Mouse (Mus musculus): ENCODE measurements around the gene Fchsd2. TPM values are rescaled to one million over a fixed set of nuclear protein-coding genes. Genes with fewer than 3 reads are reported as not detected.
A peak's percentile ranks its signal among the peaks of the same experiment; 100 is the strongest.

Gene Fchsd2
- polyA plus RNA-seq, 2 experiments: 3.1 to 3.3 TPM

GRCm38 (mm10) chr7:101284504-101284903, 191.8 kb downstream of the Fchsd2 start:
- Histone ChIP-seq H3K4me1 (replicated peaks; ENCODE audit: control insufficient read depth in 2 of 2, insufficient read depth in 2 of 2, low read length in 1 of 2) (no peaks in the 10 kb centered on the region), H3K9me3 (ENCODE audit: control insufficient read depth, low read length) (no peaks in the 10 kb centered on the region), H3K27ac (no peak overlapping the region), H3K4me2 (ENCODE audit: low read depth) (no peak overlapping the region), H3K36me3 (replicated peaks; ENCODE audit: control insufficient read depth, insufficient read depth, low read depth) (no peaks in the 10 kb centered on the region), H3K9ac (replicated peaks) (no peak overlapping the region), H3K4me3 (ENCODE audit: insufficient read depth in 1 of 2, low read depth in 2 of 2, low read length in 2 of 2) (no peak overlapping the region), H3K27me3 (ENCODE audit: control insufficient read depth, insufficient read depth, low read length) (no peaks in the 10 kb centered on the region)
- DNase-seq (ENCODE audit: low read depth in 3 of 3, low spot score in 3 of 3): no peak
- TF ChIP-seq EP300 (IDR thresholded peaks at IDR 0.05; ENCODE audit: low read depth) (no peak), CTCF (IDR thresholded peaks at IDR 0.05; ENCODE audit: low read depth) (no peak)
- WGBS (ENCODE audit: insufficient replicate concordance): 68% methylated on average over 1 of the region's 1 CpGs
- no peak for ATAC-seq (ENCODE audit: insufficient read depth)

DNA sequence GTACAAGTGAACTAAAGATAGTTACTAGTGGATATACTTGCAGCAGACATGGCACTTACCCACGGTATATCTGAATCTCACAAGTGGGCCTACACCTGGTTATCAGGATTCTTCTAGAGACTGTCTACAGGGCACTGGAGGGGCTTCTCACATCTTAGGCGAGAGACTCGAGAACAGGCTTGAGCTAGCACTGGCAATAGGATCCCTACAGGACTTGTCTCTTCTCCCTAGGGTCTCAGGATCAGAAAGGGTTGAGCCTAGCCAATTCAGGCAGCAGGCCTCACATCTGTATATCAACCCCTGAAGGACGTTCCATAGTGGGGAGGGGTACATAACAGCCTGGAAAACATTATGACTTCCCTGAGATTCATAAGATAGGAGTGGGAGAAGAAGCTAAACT, 194.2 kb downstream of the Fchsd2 start:
- H3K4me2 ChIP-seq (ENCODE audit: low read depth): no peak overlapping the region

DNA sequence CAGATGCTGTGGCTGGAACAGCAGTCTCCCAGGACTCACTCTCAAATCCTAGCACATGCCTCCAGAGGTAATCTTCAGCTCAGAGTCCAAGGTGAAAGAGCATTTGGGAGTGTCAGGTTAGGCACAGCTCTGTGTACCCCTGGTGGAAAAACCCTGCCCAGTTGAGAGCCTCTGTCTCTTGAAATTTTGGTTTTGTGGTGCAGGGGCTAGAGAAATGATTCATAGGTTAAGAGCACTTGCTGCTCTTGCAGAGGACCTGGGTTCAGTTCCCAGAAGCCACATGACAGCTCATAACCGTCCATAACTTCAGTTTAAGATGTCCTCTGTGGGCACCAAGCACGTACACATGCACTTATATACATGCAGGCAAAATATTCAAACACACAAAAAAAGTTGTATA, 195.2 kb downstream of the Fchsd2 start:
- 56% methylated on average over 2 of the region's 2 CpGs for WGBS (ENCODE audit: insufficient replicate concordance)
- H3K9me3 ChIP-seq (ENCODE audit: control insufficient read depth, low read length): no peaks in the 10 kb centered on the region
- DNase-seq (ENCODE audit: low read depth in 3 of 3, low spot score in 3 of 3): no peak
- H3K27ac ChIP-seq: no peak overlapping the region
- no peaks in the 10 kb centered on the region for H3K4me1 ChIP-seq (replicated peaks; ENCODE audit: control insufficient read depth in 2 of 2, insufficient read depth in 2 of 2, low read length in 1 of 2)
- H3K9ac ChIP-seq (replicated peaks): no peak overlapping the region
- no peak overlapping the region for H3K4me3 ChIP-seq (ENCODE audit: insufficient read depth in 1 of 2, low read depth in 2 of 2, low read length in 2 of 2)
- no peaks in the 10 kb centered on the region for H3K36me3 ChIP-seq (replicated peaks; ENCODE audit: control insufficient read depth, insufficient read depth, low read depth)
- ATAC-seq (ENCODE audit: insufficient read depth): no peak
- no peak overlapping the region for H3K4me2 ChIP-seq (ENCODE audit: low read depth)
- no peak for TF ChIP-seq EP300 (IDR thresholded peaks at IDR 0.05; ENCODE audit: low read depth)
- TF ChIP-seq CTCF (IDR thresholded peaks at IDR 0.05; ENCODE audit: low read depth): no peak
- no peaks in the 10 kb centered on the region for H3K27me3 ChIP-seq (ENCODE audit: control insufficient read depth, insufficient read depth, low read length)

More for the DNA sequence above, 194.2 kb downstream of the Fchsd2 start:
- H3K27ac ChIP-seq: no peak overlapping the region
- no peaks in the 10 kb centered on the region for H3K9me3 ChIP-seq (ENCODE audit: control insufficient read depth, low read length)
- H3K4me3 ChIP-seq (ENCODE audit: insufficient read depth in 1 of 2, low read depth in 2 of 2, low read length in 2 of 2): no peak overlapping the region
- DNase-seq (ENCODE audit: low read depth in 3 of 3, low spot score in 3 of 3): no peak
- no peaks in the 10 kb centered on the region for H3K27me3 ChIP-seq (ENCODE audit: control insufficient read depth, insufficient read depth, low read length)
- WGBS (ENCODE audit: insufficient replicate concordance): 67% methylated on average over 4 of the region's 4 CpGs
- H3K4me1 ChIP-seq (replicated peaks; ENCODE audit: control insufficient read depth in 2 of 2, insufficient read depth in 2 of 2, low read length in 1 of 2): no peaks in the 10 kb centered on the region
- ATAC-seq (ENCODE audit: insufficient read depth): no peak
- H3K36me3 ChIP-seq (replicated peaks; ENCODE audit: control insufficient read depth, insufficient read depth, low read depth): no peaks in the 10 kb centered on the region
- no peak for TF ChIP-seq CTCF (IDR thresholded peaks at IDR 0.05; ENCODE audit: low read depth)
- no peak for TF ChIP-seq EP300 (IDR thresholded peaks at IDR 0.05; ENCODE audit: low read depth)
- H3K9ac ChIP-seq (replicated peaks): no peak overlapping the region

- Histone ChIP-seq H3K4me2 (ENCODE audit: low read depth) (no peak overlapping the region), H3K4me3 (ENCODE audit: insufficient read depth in 1 of 2, low read depth in 2 of 2, low read length in 2 of 2) (no peak overlapping the region), H3K27ac (no peak overlapping the region), H3K9me3 (ENCODE audit: control insufficient read depth, low read length) (no peaks in the 10 kb centered on the region), H3K36me3 (replicated peaks; ENCODE audit: control insufficient read depth, insufficient read depth, low read depth) (no peaks in the 10 kb centered on the region), H3K4me1 (replicated peaks; ENCODE audit: control insufficient read depth in 2 of 2, insufficient read depth in 2 of 2, low read length in 1 of 2) (no peaks in the 10 kb centered on the region), H3K27me3 (ENCODE audit: control insufficient read depth, insufficient read depth, low read length) (no peaks in the 10 kb centered on the region), H3K9ac (replicated peaks) (no peak overlapping the region)
- DNase-seq (ENCODE audit: low read depth in 3 of 3, low spot score in 3 of 3) (no peak), ATAC-seq (ENCODE audit: insufficient read depth) (no peak)
- TF ChIP-seq CTCF (IDR thresholded peaks at IDR 0.05; ENCODE audit: low read depth): peak; percentile 84
- no peak for TF ChIP-seq EP300 (IDR thresholded peaks at IDR 0.05; ENCODE audit: low read depth)
- WGBS (ENCODE audit: insufficient replicate concordance): 28% methylated on average over 4 of the region's 4 CpGs
Observed at GRCm38 (mm10) chr7:101288436-101288835, 195.8 kb downstream of the Fchsd2 start.

DNA sequence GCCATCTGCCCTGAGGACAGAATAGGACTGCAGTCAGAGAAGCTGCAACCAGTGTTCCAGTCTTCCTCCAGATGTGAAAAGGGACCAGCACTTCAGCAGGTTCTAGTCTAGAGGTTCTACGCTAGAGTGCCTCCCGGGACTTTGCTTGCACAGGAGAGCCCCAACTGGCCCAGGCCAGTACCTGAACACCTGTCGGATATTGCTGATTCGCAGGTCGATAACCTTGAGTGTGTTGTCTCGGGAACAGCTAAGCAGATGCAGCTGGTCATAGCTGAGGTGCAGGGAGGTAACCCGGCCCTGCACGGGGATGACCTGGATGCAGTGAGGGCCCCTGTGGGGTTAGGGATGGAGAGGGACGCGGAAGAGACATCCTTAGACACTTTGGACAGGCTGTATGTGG, 197.7 kb downstream of the Fchsd2 start:
- Histone ChIP-seq H3K9me3 (ENCODE audit: control insufficient read depth, low read length) (no peaks in the 10 kb centered on the region), H3K27me3 (ENCODE audit: control insufficient read depth, insufficient read depth, low read length) (no peaks in the 10 kb centered on the region), H3K9ac (replicated peaks) (no peak overlapping the region), H3K4me1 (replicated peaks; ENCODE audit: control insufficient read depth in 2 of 2, insufficient read depth in 2 of 2, low read length in 1 of 2) (no peaks in the 10 kb centered on the region), H3K36me3 (replicated peaks; ENCODE audit: control insufficient read depth, insufficient read depth, low read depth) (no peaks in the 10 kb centered on the region), H3K4me3 (ENCODE audit: insufficient read depth in 1 of 2, low read depth in 2 of 2, low read length in 2 of 2) (no peak overlapping the region), H3K27ac (no peak overlapping the region), H3K4me2 (ENCODE audit: low read depth) (no peak overlapping the region)
- no peak for DNase-seq (ENCODE audit: low read depth in 3 of 3, low spot score in 3 of 3)
- no peak for ATAC-seq (ENCODE audit: insufficient read depth)
- TF ChIP-seq CTCF (IDR thresholded peaks at IDR 0.05; ENCODE audit: low read depth) (no peak), EP300 (IDR thresholded peaks at IDR 0.05; ENCODE audit: low read depth) (no peak)
- 83% methylated on average over 10 of the region's 10 CpGs for WGBS (ENCODE audit: insufficient replicate concordance)
